Mouse (Mus musculus): ENCODE data around the gene Gpr107.
A peak's percentile ranks its signal among the peaks of the same experiment; 100 is the strongest.

Gpr107 gene

GRCm38 (mm10) chr2:31151892-31152812 lies at the start of gene Gpr107:
TSS of gene Gpr107 (plus strand) at chr2:31152316.
- peak; percentile 89 for DNase-seq (ENCODE audit: low read depth, low spot score)

- DNase-seq (ENCODE audit: low read depth, low spot score) = no peak
These were observed 48.8 kb upstream of the Gpr107 start for GRCm38 (mm10) chr2:31103321-31103720.

GRCm38 (mm10) chr2:31105279-31105678 lies 46.8 kb upstream of the Gpr107 start:
- no peak for DNase-seq (ENCODE audit: low read depth, low spot score)

- DNase-seq (ENCODE audit: low read depth, low spot score) = no peak
These were observed 46.1 kb upstream of the Gpr107 start for GRCm38 (mm10) chr2:31106004-31106403.

GRCm38 (mm10) chr2:31106621-31107320 lies 45.3 kb upstream of the Gpr107 start:
- no peak for DNase-seq (ENCODE audit: low read depth, low spot score)

- DNase-seq (ENCODE audit: low read depth, low spot score) = no peak
These were observed 43.9 kb upstream of the Gpr107 start for GRCm38 (mm10) chr2:31108186-31108585.

- DNase-seq (ENCODE audit: low read depth, low spot score) = no peak
These were observed 42.1 kb upstream of the Gpr107 start for GRCm38 (mm10) chr2:31109960-31110548.

GRCm38 (mm10) chr2:31111685-31112084 lies 40.4 kb upstream of the Gpr107 start:
- DNase-seq (ENCODE audit: low read depth, low spot score) = no peak

- DNase-seq (ENCODE audit: low read depth, low spot score) = no peak
These were observed 37.9 kb upstream of the Gpr107 start for GRCm38 (mm10) chr2:31114205-31114604.

GRCm38 (mm10) chr2:31115091-31115942 lies 36.8 kb upstream of the Gpr107 start:
- DNase-seq (ENCODE audit: low read depth, low spot score) = no peak

GRCm38 (mm10) chr2:31115943-31116731 lies 36.0 kb upstream of the Gpr107 start:
- DNase-seq (ENCODE audit: low read depth, low spot score) = peak; percentile 60

- no peak for DNase-seq (ENCODE audit: low read depth, low spot score)
These were observed 33.9 kb upstream of the Gpr107 start for GRCm38 (mm10) chr2:31118211-31118610.

GRCm38 (mm10) chr2:31118639-31119380 lies 33.3 kb upstream of the Gpr107 start:
- no peak for DNase-seq (ENCODE audit: low read depth, low spot score)

- no peak for DNase-seq (ENCODE audit: low read depth, low spot score)
These were observed 32.3 kb upstream of the Gpr107 start for GRCm38 (mm10) chr2:31119795-31120194.

- no peak for DNase-seq (ENCODE audit: low read depth, low spot score)
These were observed 30.9 kb upstream of the Gpr107 start for GRCm38 (mm10) chr2:31121131-31121693.

- no peak for DNase-seq (ENCODE audit: low read depth, low spot score)
These were observed 29.3 kb upstream of the Gpr107 start for GRCm38 (mm10) chr2:31122806-31123205.

GRCm38 (mm10) chr2:31123493-31123892 lies 28.6 kb upstream of the Gpr107 start:
- DNase-seq (ENCODE audit: low read depth, low spot score) = no peak

- DNase-seq (ENCODE audit: low read depth, low spot score) = peak; percentile 83
These were observed 27.4 kb upstream of the Gpr107 start for GRCm38 (mm10) chr2:31124694-31125093.

GRCm38 (mm10) chr2:31125156-31125555 lies 27.0 kb upstream of the Gpr107 start:
- no peak for DNase-seq (ENCODE audit: low read depth, low spot score)

GRCm38 (mm10) chr2:31126048-31126447 lies 26.1 kb upstream of the Gpr107 start:
- DNase-seq (ENCODE audit: low read depth, low spot score) = no peak
